Mouse (Mus musculus): ENCODE results near the gene Gm49387. TPM values are rescaled to one million over a fixed set of nuclear protein-coding genes. Genes with fewer than 3 reads are reported as not detected.

Gm49387 gene
- polyA plus RNA-seq, 1 experiment: not detected

DNA sequence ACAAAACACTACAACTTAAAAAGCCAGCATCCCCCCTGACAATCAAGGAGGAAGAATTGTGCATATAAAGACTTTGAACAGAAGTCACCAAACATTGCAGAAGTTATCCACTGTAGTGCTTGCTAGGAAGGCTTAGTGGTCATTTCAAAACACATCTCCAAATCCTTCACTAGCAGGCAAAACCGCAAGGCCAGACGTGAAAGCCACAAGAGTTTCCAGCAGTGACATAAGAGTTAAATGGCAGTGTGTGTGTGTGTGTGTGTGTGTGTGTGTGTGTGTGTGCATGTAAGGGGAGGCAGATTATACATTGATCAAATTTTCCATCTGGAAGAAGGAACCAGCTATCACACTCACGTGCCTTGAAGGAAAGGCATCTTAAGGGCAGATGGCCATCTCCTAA lies 22.7 kb downstream of the Gm49387 start:
- Histone ChIP-seq H3K4me3 (no peak overlapping the region), H3ac (ENCODE audit: control insufficient read depth, insufficient read length) (no peak overlapping the region), H3K27me3 (ENCODE audit: control insufficient read depth, insufficient read depth, insufficient read length) (peaks cover 17% of the 10 kb centered on the region), H3K79me2 (ENCODE audit: control insufficient read depth, insufficient read depth) (no peaks in the 10 kb centered on the region), H3K36me3 (ENCODE audit: control insufficient read depth, insufficient read depth) (no peaks in the 10 kb centered on the region), H3K4me2 (ENCODE audit: low read depth) (no peak overlapping the region)
- no peak for TF ChIP-seq USF1 (IDR thresholded peaks at IDR 0.05; ENCODE audit: low read depth)

GRCm38 (mm10) chr14:31617204-31617603 lies 23.5 kb downstream of the Gm49387 start:
- H3K4me2 ChIP-seq (ENCODE audit: low read depth): no peak overlapping the region
- H3K79me2 ChIP-seq (ENCODE audit: control insufficient read depth, insufficient read depth): no peaks in the 10 kb centered on the region
- no peak for TF ChIP-seq MYOD1 (IDR thresholded peaks at IDR 0.05; ENCODE audit: control insufficient read depth in 1 of 3, insufficient read length in 2 of 3, low read depth in 2 of 3)
- no peak for TF ChIP-seq TCF3 (IDR thresholded peaks at IDR 0.05; ENCODE audit: insufficient read length, low read depth)
- no peak for TF ChIP-seq POLR2A (IDR thresholded peaks at IDR 0.05; ENCODE audit: insufficient read length, low read depth)
- no peak for TF ChIP-seq MYOG (IDR thresholded peaks at IDR 0.05; ENCODE audit: control insufficient read depth in 1 of 3, insufficient read depth in 1 of 3, insufficient read length in 2 of 3, low read depth in 2 of 3)
- TF ChIP-seq REST (IDR thresholded peaks at IDR 0.05; ENCODE audit: insufficient read depth, insufficient read length): no peak
- no peak for TF ChIP-seq TCF12 (IDR thresholded peaks at IDR 0.05; ENCODE audit: insufficient read depth, poor library complexity, severe bottlenecking)
- TF ChIP-seq CEBPB (IDR thresholded peaks at IDR 0.05; ENCODE audit: insufficient read depth, poor library complexity, severe bottlenecking): no peak
- no peak for TF ChIP-seq SRF (IDR thresholded peaks at IDR 0.05; ENCODE audit: control insufficient read depth, insufficient read length, low read depth)
- H3K27me3 ChIP-seq (ENCODE audit: control insufficient read depth, insufficient read depth, insufficient read length): peaks cover 17% of the 10 kb centered on the region
- no peak overlapping the region for H3K4me3 ChIP-seq
- H3ac ChIP-seq (ENCODE audit: control insufficient read depth, insufficient read length): no peak overlapping the region
- H3K36me3 ChIP-seq (ENCODE audit: control insufficient read depth, insufficient read depth): no peaks in the 10 kb centered on the region

DNA sequence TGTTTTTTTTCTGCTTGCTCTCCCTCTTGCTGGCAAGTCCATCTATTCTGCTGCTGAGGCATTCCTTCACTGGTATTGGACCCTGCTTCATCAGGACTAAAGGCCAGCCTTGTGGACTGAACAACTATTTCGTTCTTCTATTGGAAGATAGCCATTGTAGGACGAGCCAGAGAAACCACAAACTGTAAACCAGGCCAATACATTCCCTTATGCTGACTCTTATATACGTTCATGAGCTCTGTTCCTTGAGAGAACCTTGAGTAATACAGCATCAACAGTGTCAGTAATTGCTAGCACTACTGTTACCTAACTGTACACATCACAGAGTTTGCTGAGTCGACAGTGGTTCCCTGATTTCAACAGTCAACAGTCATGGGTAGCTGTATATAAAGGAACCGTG lies 27.0 kb downstream of the Gm49387 start:
- Histone ChIP-seq H3ac (ENCODE audit: control insufficient read depth, insufficient read length) (no peak overlapping the region), H3K4me2 (ENCODE audit: low read depth) (no peak overlapping the region), H3K36me3 (ENCODE audit: control insufficient read depth, insufficient read depth) (no peaks in the 10 kb centered on the region), H3K4me3 (no peak overlapping the region), H3K27me3 (ENCODE audit: control insufficient read depth, insufficient read depth, insufficient read length) (peaks cover 22% of the 10 kb centered on the region), H3K79me2 (ENCODE audit: control insufficient read depth, insufficient read depth) (no peaks in the 10 kb centered on the region)
- TF ChIP-seq REST (IDR thresholded peaks at IDR 0.05; ENCODE audit: insufficient read depth, insufficient read length) (no peak), MAX (IDR thresholded peaks at IDR 0.05; ENCODE audit: low read depth) (no peak), TCF12 (IDR thresholded peaks at IDR 0.05; ENCODE audit: insufficient read depth, poor library complexity, severe bottlenecking) (no peak), MYOG (IDR thresholded peaks at IDR 0.05; ENCODE audit: control insufficient read depth in 1 of 3, insufficient read depth in 1 of 3, insufficient read length in 2 of 3, low read depth in 2 of 3) (no peak), CEBPB (IDR thresholded peaks at IDR 0.05; ENCODE audit: insufficient read depth, poor library complexity, severe bottlenecking) (no peak), SRF (IDR thresholded peaks at IDR 0.05; ENCODE audit: control insufficient read depth, insufficient read length, low read depth) (no peak), POLR2AphosphoS2 (IDR thresholded peaks at IDR 0.05; ENCODE audit: insufficient read length, low read depth) (no peak), TCF3 (IDR thresholded peaks at IDR 0.05; ENCODE audit: insufficient read length, low read depth) (no peak), E2F4 (IDR thresholded peaks at IDR 0.05; ENCODE audit: insufficient read depth) (no peak), MYOD1 (IDR thresholded peaks at IDR 0.05; ENCODE audit: control insufficient read depth in 1 of 3, insufficient read length in 2 of 3, low read depth in 2 of 3) (no peak), POLR2A (IDR thresholded peaks at IDR 0.05; ENCODE audit: insufficient read length, low read depth) (no peak), USF1 (IDR thresholded peaks at IDR 0.05; ENCODE audit: low read depth) (no peak)

DNA sequence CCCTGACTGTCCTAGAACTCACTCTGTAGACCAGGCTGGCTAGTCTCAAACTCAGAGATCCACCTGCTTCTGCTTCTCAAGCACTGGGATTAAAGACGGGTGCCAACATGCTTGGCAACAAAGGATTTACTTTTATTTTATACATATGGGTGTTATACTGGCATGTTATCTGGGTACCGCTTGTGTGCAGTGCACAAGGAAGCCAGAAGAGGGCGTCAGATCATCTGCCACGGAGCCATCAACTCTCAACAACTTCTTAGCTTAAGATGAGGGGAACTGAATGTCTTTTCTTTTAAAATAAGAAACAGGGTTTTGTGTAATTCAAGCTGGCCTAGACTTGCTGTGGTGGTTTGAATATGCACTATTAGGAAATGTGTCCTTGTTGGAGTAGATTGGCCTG lies 28.7 kb downstream of the Gm49387 start:
- no peak overlapping the region for H3K4me2 ChIP-seq (ENCODE audit: low read depth)
- no peaks in the 10 kb centered on the region for H3K36me3 ChIP-seq (ENCODE audit: control insufficient read depth, insufficient read depth)
- H3K4me3 ChIP-seq: no peak overlapping the region
- no peak overlapping the region for H3ac ChIP-seq (ENCODE audit: control insufficient read depth, insufficient read length)
- no peaks in the 10 kb centered on the region for H3K79me2 ChIP-seq (ENCODE audit: control insufficient read depth, insufficient read depth)
- peaks cover 17% of the 10 kb centered on the region for H3K27me3 ChIP-seq (ENCODE audit: control insufficient read depth, insufficient read depth, insufficient read length)
- TF ChIP-seq POLR2A (IDR thresholded peaks at IDR 0.05; ENCODE audit: insufficient read length, low read depth): no peak
- TF ChIP-seq USF1 (IDR thresholded peaks at IDR 0.05; ENCODE audit: low read depth): no peak
- no peak for TF ChIP-seq MYOG (IDR thresholded peaks at IDR 0.05; ENCODE audit: control insufficient read depth in 1 of 3, insufficient read depth in 1 of 3, insufficient read length in 2 of 3, low read depth in 2 of 3)
- TF ChIP-seq E2F4 (IDR thresholded peaks at IDR 0.05; ENCODE audit: insufficient read depth): no peak
- no peak for TF ChIP-seq TCF3 (IDR thresholded peaks at IDR 0.05; ENCODE audit: insufficient read length, low read depth)
- no peak for TF ChIP-seq TCF12 (IDR thresholded peaks at IDR 0.05; ENCODE audit: insufficient read depth, poor library complexity, severe bottlenecking)
- no peak for TF ChIP-seq POLR2AphosphoS2 (IDR thresholded peaks at IDR 0.05; ENCODE audit: insufficient read length, low read depth)
- TF ChIP-seq CEBPB (IDR thresholded peaks at IDR 0.05; ENCODE audit: insufficient read depth, poor library complexity, severe bottlenecking): no peak
- TF ChIP-seq REST (IDR thresholded peaks at IDR 0.05; ENCODE audit: insufficient read depth, insufficient read length): no peak
- no peak for TF ChIP-seq MYOD1 (IDR thresholded peaks at IDR 0.05; ENCODE audit: control insufficient read depth in 1 of 3, insufficient read length in 2 of 3, low read depth in 2 of 3)

DNA sequence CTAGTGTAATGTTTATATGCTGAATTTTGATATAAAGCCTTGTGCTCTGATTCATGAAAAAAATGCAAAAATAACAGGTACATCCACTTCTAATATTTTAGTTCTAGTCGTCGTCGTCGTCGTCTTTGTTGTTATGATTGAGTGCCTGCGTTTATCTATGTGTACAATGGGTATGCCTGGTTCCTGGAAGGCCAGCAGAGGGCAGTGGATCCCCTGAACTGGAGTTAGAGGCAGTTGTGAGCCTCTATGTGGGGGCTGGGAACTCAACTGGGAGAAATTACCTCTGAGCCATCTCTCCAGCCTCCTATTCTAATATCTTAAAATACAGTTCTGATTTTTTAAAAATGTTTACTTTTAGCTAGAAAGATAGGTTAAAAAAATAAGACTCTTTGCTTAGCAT lies 35.2 kb downstream of the Gm49387 start:
- H3K4me2 ChIP-seq (ENCODE audit: low read depth): no peak overlapping the region
- H3K4me3 ChIP-seq: no peak overlapping the region
- TF ChIP-seq REST (IDR thresholded peaks at IDR 0.05; ENCODE audit: insufficient read depth, insufficient read length): no peak
- no peak for TF ChIP-seq CEBPB (IDR thresholded peaks at IDR 0.05; ENCODE audit: insufficient read depth, poor library complexity, severe bottlenecking)
- TF ChIP-seq SRF (IDR thresholded peaks at IDR 0.05; ENCODE audit: control insufficient read depth, insufficient read length, low read depth): no peak
- TF ChIP-seq POLR2AphosphoS2 (IDR thresholded peaks at IDR 0.05; ENCODE audit: insufficient read length, low read depth): no peak
- TF ChIP-seq POLR2A (IDR thresholded peaks at IDR 0.05; ENCODE audit: insufficient read length, low read depth): no peak
- TF ChIP-seq USF1 (IDR thresholded peaks at IDR 0.05; ENCODE audit: low read depth): no peak
- no peak for TF ChIP-seq MYOD1 (IDR thresholded peaks at IDR 0.05; ENCODE audit: control insufficient read depth in 1 of 3, insufficient read length in 2 of 3, low read depth in 2 of 3)
- TF ChIP-seq MAX (IDR thresholded peaks at IDR 0.05; ENCODE audit: low read depth): no peak
- TF ChIP-seq MYOG (IDR thresholded peaks at IDR 0.05; ENCODE audit: control insufficient read depth in 1 of 3, insufficient read depth in 1 of 3, insufficient read length in 2 of 3, low read depth in 2 of 3): no peak
- peaks cover 27% of the 10 kb centered on the region for H3K27me3 ChIP-seq (ENCODE audit: control insufficient read depth, insufficient read depth, insufficient read length)
- no peaks in the 10 kb centered on the region for H3K36me3 ChIP-seq (ENCODE audit: control insufficient read depth, insufficient read depth)
- H3K79me2 ChIP-seq (ENCODE audit: control insufficient read depth, insufficient read depth): no peaks in the 10 kb centered on the region
- no peak overlapping the region for H3ac ChIP-seq (ENCODE audit: control insufficient read depth, insufficient read length)

Data from myocyte (in vitro differentiated cells).